In the genomic region with DNA sequence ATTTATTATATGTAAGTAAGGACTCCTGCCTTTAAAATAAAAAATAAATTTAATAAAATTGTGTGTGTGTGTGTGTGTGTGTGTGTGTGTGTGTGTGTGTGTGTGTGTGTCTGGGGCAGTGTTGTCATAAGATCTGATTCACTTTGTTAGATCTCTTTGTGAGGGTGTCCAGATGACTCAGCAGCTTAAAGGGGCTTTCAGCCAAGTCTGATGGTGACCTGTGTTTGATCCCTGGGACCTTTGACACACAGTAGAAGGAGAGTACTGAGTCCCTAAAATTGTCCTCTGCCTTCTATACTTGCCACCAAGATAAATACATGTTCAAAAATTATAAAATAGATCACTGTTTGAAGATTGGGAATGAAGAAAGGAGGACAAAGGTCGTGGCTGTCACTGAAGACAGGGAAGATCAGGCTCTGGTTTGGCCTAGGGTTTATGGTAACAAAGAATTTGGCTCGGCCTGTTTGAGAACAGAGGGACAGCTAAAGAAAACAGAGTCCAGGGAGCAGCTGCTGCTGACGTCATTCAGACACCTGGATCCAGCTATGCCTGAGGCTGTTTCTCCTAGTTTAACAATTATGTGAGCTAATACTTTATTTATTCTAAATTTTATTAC, we compare ENCODE assay signal across 16 mouse cellular contexts. TPM values are rescaled to one million over a fixed set of nuclear protein-coding genes. Genes with fewer than 3 reads are reported as not detected.
DNase-seq lines count a peak whose midpoint lies in the region; ATAC-seq and TF ChIP-seq lines count a peak whose summit lies in the region.
"Had no signal": no experiment of that assay in that cellular context is flagged by ENCODE, and none has a peak within 500 bp of the region (broad histone marks: within the 10 kb centered on the region; RNA-seq: fewer than 3 reads in every experiment).

No protein-coding gene starts in this region.

- peak; percentile 35 for DNase-seq in forebrain, embryonic 11.5 days (ENCODE audit: low spot score)
- peak; percentile 21 for DNase-seq in 3134 (ENCODE audit: extremely low read depth, insufficient read length, low spot score)
- peak; percentile 40 for DNase-seq in NIH3T3 (ENCODE audit: low read depth)
- peak; percentile 34 for DNase-seq in embryo, embryonic 10.5 days (ENCODE audit: low spot score)
- no peak for DNase-seq in cerebellum, adult 9-10 months
- no peak for DNase-seq in layer of hippocampus, adult 18-20 months (ENCODE audit: low spot score in 2 of 2)
- no peak for DNase-seq in forebrain, postnatal 0 days
- DNase-seq: heart, adult 2 months; heart, postnatal 10 days; layer of hippocampus, adult 9-11 months; right cerebral cortex, postnatal 25 days had no signal

- H3K9me3 ChIP-seq in forebrain, embryonic 11.5 days (ENCODE audit: control insufficient read depth, low read length) = no peaks in the 10 kb centered on the region
- no peaks in the 10 kb centered on the region for H3K9me3 ChIP-seq in forebrain, embryonic 16.5 days (ENCODE audit: control insufficient read depth, low read length)
- H3K9me3 ChIP-seq in forebrain, postnatal 0 days (ENCODE audit: low read length) = no peaks in the 10 kb centered on the region
- H3K9me3 ChIP-seq: limb, embryonic 13.5 days; lung, embryonic 15.5 days; megakaryocyte, embryonic 14.5 days had no signal

- no peak overlapping the region for H3K4me3 ChIP-seq in forebrain, embryonic 11.5 days (ENCODE audit: low read depth, low read length)
- no peak overlapping the region for H3K4me3 ChIP-seq in forebrain, embryonic 16.5 days (replicated peaks; ENCODE audit: low read length)
- no peak overlapping the region for H3K4me3 ChIP-seq in forebrain, postnatal 0 days (ENCODE audit: low read depth, low read length)
- H3K4me3 ChIP-seq: limb, embryonic 13.5 days had no signal

- H3K27me3 ChIP-seq in forebrain, embryonic 11.5 days (ENCODE audit: control insufficient read depth, insufficient read depth, low read length) = no peaks in the 10 kb centered on the region
- H3K27me3 ChIP-seq in forebrain, embryonic 16.5 days (replicated peaks; ENCODE audit: control insufficient read depth, insufficient read depth, low read length) = no peaks in the 10 kb centered on the region
- H3K27me3 ChIP-seq in forebrain, postnatal 0 days (ENCODE audit: insufficient read depth, low read length) = no peaks in the 10 kb centered on the region
- H3K27me3 ChIP-seq: limb, embryonic 13.5 days; lung, embryonic 15.5 days had no signal

- no peaks in the 10 kb centered on the region for H3K4me1 ChIP-seq in forebrain, embryonic 11.5 days (replicated peaks; ENCODE audit: control insufficient read depth, insufficient read depth, low read length)
- H3K4me1 ChIP-seq in forebrain, embryonic 16.5 days (replicated peaks; ENCODE audit: control insufficient read depth, insufficient read depth, low read length) = no peaks in the 10 kb centered on the region
- no peaks in the 10 kb centered on the region for H3K4me1 ChIP-seq in forebrain, postnatal 0 days (ENCODE audit: insufficient read depth)
- H3K4me1 ChIP-seq: limb, embryonic 13.5 days; megakaryocyte, embryonic 14.5 days had no signal

- H3K36me3 ChIP-seq in forebrain, embryonic 11.5 days (ENCODE audit: control insufficient read depth, insufficient read depth, low read length) = no peaks in the 10 kb centered on the region
- no peaks in the 10 kb centered on the region for H3K36me3 ChIP-seq in forebrain, embryonic 16.5 days (ENCODE audit: control insufficient read depth, insufficient read depth)
- no peaks in the 10 kb centered on the region for H3K36me3 ChIP-seq in forebrain, postnatal 0 days (ENCODE audit: insufficient read depth)
- H3K36me3 ChIP-seq: limb, embryonic 13.5 days; lung, embryonic 15.5 days had no signal

- WGBS in forebrain, embryonic 11.5 days = 58% methylated on average over 3 of the region's 3 CpGs
- WGBS in forebrain, embryonic 16.5 days = 59% methylated on average over 3 of the region's 3 CpGs
- 67% methylated on average over 3 of the region's 3 CpGs for WGBS in forebrain, postnatal 0 days

- TF ChIP-seq CTCF in forebrain, postnatal 0 days (IDR thresholded peaks at IDR 0.05; ENCODE audit: low read depth) = no peak

- no peak overlapping the region for H3K9ac ChIP-seq in forebrain, embryonic 11.5 days (ENCODE audit: low read length)
- H3K9ac ChIP-seq in forebrain, embryonic 16.5 days (replicated peaks; ENCODE audit: low read depth, low read length) = no peak overlapping the region
- no peak overlapping the region for H3K9ac ChIP-seq in forebrain, postnatal 0 days
- H3K9ac ChIP-seq: limb, embryonic 13.5 days had no signal

- no peak overlapping the region for H3K27ac ChIP-seq in forebrain, embryonic 11.5 days (ENCODE audit: low read depth, low read length)
- H3K27ac ChIP-seq in forebrain, embryonic 16.5 days (ENCODE audit: low read length) = no peak overlapping the region
- H3K27ac ChIP-seq in forebrain, postnatal 0 days (ENCODE audit: low read depth, low read length) = no peak overlapping the region
- H3K27ac ChIP-seq: limb, embryonic 13.5 days had no signal

- ATAC-seq in forebrain, embryonic 11.5 days (replicated peaks; ENCODE audit: low FRiP score) = no peak
- ATAC-seq in forebrain, embryonic 16.5 days = no peak
- ATAC-seq in forebrain, postnatal 0 days = no peak
- ATAC-seq: hindbrain, postnatal 0 days had no signal

- no peak overlapping the region for H3K4me2 ChIP-seq in forebrain, embryonic 11.5 days (ENCODE audit: low read depth, low read length, severe bottlenecking)
- no peak overlapping the region for H3K4me2 ChIP-seq in forebrain, embryonic 16.5 days (ENCODE audit: low read length)
- no peak overlapping the region for H3K4me2 ChIP-seq in forebrain, postnatal 0 days (ENCODE audit: low read depth)

RNA-seq across cellular contexts. Expression of a gene that starts 32.8 kb away (rescaled TPM):
- polyA plus RNA-seq in forebrain, embryonic 11.5 days (2014; fragmentation: Nextera tagmentation; extraction: Ambion mirVana) = 122 and 131 TPM in 2 replicates
- polyA plus RNA-seq in forebrain, embryonic 16.5 days (2015; fragmentation: Nextera tagmentation; extraction: Ambion mirVana) = 137 and 142 TPM in 2 replicates
- 100 to 1,000 TPM; 114 to 124 TPM for total RNA-seq in layer of hippocampus, adult 18-20 months (2021)
- total RNA-seq in forebrain, postnatal 0 days (2014; rRNA removed) = 76.9 and 84.6 TPM in 2 replicates
- polyA plus RNA-seq in forebrain, postnatal 0 days (2015; fragmentation: Nextera tagmentation; extraction: Ambion mirVana) = 59.8 and 85.6 TPM in 2 replicates

RNA-seq across cellular contexts. Expression of a gene that starts 56.4 kb away (rescaled TPM):
- polyA plus RNA-seq in forebrain, embryonic 11.5 days (2014; fragmentation: Nextera tagmentation; extraction: Ambion mirVana) = 12.5 and 18.5 TPM in 2 replicates
- polyA plus RNA-seq in forebrain, embryonic 16.5 days (2015; fragmentation: Nextera tagmentation; extraction: Ambion mirVana) = 7.1 and 8.1 TPM in 2 replicates
- 10 to 100 TPM; 35.5 to 37.1 TPM for total RNA-seq in layer of hippocampus, adult 18-20 months (2021)
- total RNA-seq in forebrain, postnatal 0 days (2014; rRNA removed) = 231 and 267 TPM in 2 replicates
- 9.1 and 10.9 TPM in 2 replicates for polyA plus RNA-seq in forebrain, postnatal 0 days (2015; fragmentation: Nextera tagmentation; extraction: Ambion mirVana)

Comparison
In these comparisons a context has a peak if more than half of its experiments do, and no peak if none do; other contexts are left out.
1. DNase-seq: peak in forebrain, embryonic 11.5 days (single experiment), 3134 (single experiment), NIH3T3 (single experiment) and embryo, embryonic 10.5 days (single experiment); none in cerebellum, adult 9-10 months (single experiment), layer of hippocampus, adult 18-20 months (0 of 2) and forebrain, postnatal 0 days (single experiment).